Mouse (Mus musculus) C2C12 (cell line): ENCODE results near the gene Gnl1.
"Not testable (repeated sequence)": the region's sequence is repeated elsewhere in the genome, so short reads cannot be mapped to it uniquely, and the experiment has no call there.

Source experiments
- CTCF ChIP-seq: IDR thresholded peaks from one replicate; pipeline ENCODE4 v1.5.1; 2011; ENCODE audit not compliant: control insufficient read depth, insufficient read depth, insufficient read length
- FOSL1 ChIP-seq: IDR thresholded peaks from one replicate; pipeline ENCODE4 v1.8.0; 2011; ENCODE audit warnings: mild to moderate bottlenecking, low read length; ENCODE audit not compliant: poor library complexity, insufficient read depth, severe bottlenecking
- MAX ChIP-seq: IDR thresholded peaks from one replicate; pipeline ENCODE4 v1.6.1; 2011; ENCODE audit warnings: mild to moderate bottlenecking, control low read depth
- USF1 ChIP-seq: IDR thresholded peaks from one replicate; pipeline ENCODE4 v1.6.1; 2011; ENCODE audit warnings: low read depth, mild to moderate bottlenecking, control low read depth, moderate library complexity

GRCm38 (mm10) chr17:35935763-35936162, 43.9 kb upstream of the Gnl1 start:
- TF ChIP-seq CTCF, USF1, MAX, FOSL1: not testable (repeated sequence)
